9 mouse cellular contexts compared by ENCODE assay signal in genomic region chr2:128123921-128124683, GRCm38 (mm10). TPM values are rescaled to one million over a fixed set of nuclear protein-coding genes. Genes with fewer than 3 reads are reported as not detected.
DNase-seq lines count a peak whose midpoint lies in the region; ATAC-seq and TF ChIP-seq lines count a peak whose summit lies in the region.
"Had no signal": no experiment of that assay in that cellular context is flagged by ENCODE, and none has a peak within 500 bp of the region (broad histone marks: within the 10 kb centered on the region; RNA-seq: fewer than 3 reads in every experiment).

No protein-coding gene starts in this region.

- H3K4me3 ChIP-seq in ES-Bruce4 (ENCODE audit: low read depth, low read length): peak overlapping the region; percentile 76
- H3K4me3 ChIP-seq in forebrain, embryonic 14.5 days (ENCODE audit: low read depth, low read length): peak overlapping the region; percentile 67
- H3K4me3 ChIP-seq in midbrain, embryonic 11.5 days (ENCODE audit: low read depth, low read length): peak overlapping the region; percentile 59

- no peak overlapping the region for H3K27ac ChIP-seq in ES-Bruce4 (ENCODE audit: insufficient read depth, low read length)
- H3K27ac ChIP-seq in forebrain, embryonic 14.5 days (ENCODE audit: low read depth, low read length): no peak overlapping the region
- H3K27ac ChIP-seq in midbrain, embryonic 11.5 days (ENCODE audit: low read depth, low read length): no peak overlapping the region

- DNase-seq in cerebellum, postnatal 10 days: peak; percentile 48 to 53
- DNase-seq in cerebellum, adult 11 months: no peak
- peak; percentile 25 for DNase-seq in forebrain, embryonic 14.5 days (ENCODE audit: low spot score)
- peak; percentile 30 for DNase-seq in kidney, postnatal 10 days
- DNase-seq in midbrain, embryonic 11.5 days (ENCODE audit: low spot score, missing footprints): peak; percentile 97
- peak; percentile 15 for DNase-seq in yolk sac, embryonic 10.5 days (ENCODE audit: low spot score)
- DNase-seq in ovary, postnatal 10 days (ENCODE audit: low spot score): no peak

- WGBS in forebrain, embryonic 14.5 days: 2% methylated on average over 23 of the region's 23 CpGs
- 2% methylated on average over 23 of the region's 23 CpGs for WGBS in midbrain, embryonic 11.5 days

- H3K9ac ChIP-seq in ES-Bruce4 (ENCODE audit: low read depth, poor library complexity, severe bottlenecking): peak overlapping the region; percentile 38
- no peak overlapping the region for H3K9ac ChIP-seq in forebrain, embryonic 14.5 days (ENCODE audit: low read length)
- H3K9ac ChIP-seq in midbrain, embryonic 11.5 days (ENCODE audit: low read length): peak overlapping the region; percentile 14; the same call in 1 of the 2 replicates

- no peak for TF ChIP-seq POLR2A in ES-Bruce4 (IDR thresholded peaks at IDR 0.05; ENCODE audit: insufficient read depth, low read length)

- H3K4me1 ChIP-seq in ES-Bruce4 (ENCODE audit: control insufficient read depth, insufficient read depth, low read length): peaks cover 4% of the 10 kb centered on the region
- peaks cover 21% of the 10 kb centered on the region for H3K4me1 ChIP-seq in forebrain, embryonic 14.5 days (ENCODE audit: control insufficient read depth, insufficient read depth, low read length)
- H3K4me1 ChIP-seq in midbrain, embryonic 11.5 days (ENCODE audit: control insufficient read depth, insufficient read depth, low read length): peaks cover 28% of the 10 kb centered on the region

- no peak for TF ChIP-seq CTCF in ES-Bruce4 (IDR thresholded peaks at IDR 0.05; ENCODE audit: low read depth, low read length)

- no peaks in the 10 kb centered on the region for H3K9me3 ChIP-seq in ES-Bruce4 (replicated peaks; ENCODE audit: control insufficient read depth, insufficient read depth, low read length, poor library complexity, severe bottlenecking)
- H3K9me3 ChIP-seq in forebrain, embryonic 14.5 days (replicated peaks; ENCODE audit: control insufficient read depth, low read length): no peaks in the 10 kb centered on the region
- H3K9me3 ChIP-seq in midbrain, embryonic 11.5 days (ENCODE audit: control insufficient read depth, low read length): no peaks in the 10 kb centered on the region

- H3K4me2 ChIP-seq in forebrain, embryonic 14.5 days (ENCODE audit: low read length): peak overlapping the region; percentile 99
- peak overlapping the region; percentile 98 for H3K4me2 ChIP-seq in midbrain, embryonic 11.5 days

- ATAC-seq in forebrain, embryonic 14.5 days: no peak
- no peak for ATAC-seq in midbrain, embryonic 11.5 days (ENCODE audit: low FRiP score)

- H3K36me3 ChIP-seq in ES-Bruce4 (ENCODE audit: control insufficient read depth, insufficient read depth, low read length, poor library complexity, severe bottlenecking): peaks cover 4% of the 10 kb centered on the region; the same call in 1 of the 2 replicates
- no peaks in the 10 kb centered on the region for H3K36me3 ChIP-seq in forebrain, embryonic 14.5 days (ENCODE audit: control insufficient read depth, insufficient read depth, low read length)
- no peaks in the 10 kb centered on the region for H3K36me3 ChIP-seq in midbrain, embryonic 11.5 days (ENCODE audit: control insufficient read depth, insufficient read depth, low read length)

- TF ChIP-seq EP300 in ES-Bruce4 (IDR thresholded peaks at IDR 0.05; ENCODE audit: insufficient read depth, low read depth, low read length): no peak

- no peaks in the 10 kb centered on the region for H3K27me3 ChIP-seq in ES-Bruce4 (ENCODE audit: control insufficient read depth, insufficient read depth, low read length, poor library complexity, severe bottlenecking)
- H3K27me3 ChIP-seq in forebrain, embryonic 14.5 days (replicated peaks; ENCODE audit: control insufficient read depth, insufficient read depth, low read length): peaks cover 30% of the 10 kb centered on the region
- H3K27me3 ChIP-seq in midbrain, embryonic 11.5 days (ENCODE audit: control insufficient read depth, insufficient read depth, low read length): peaks cover 25% of the 10 kb centered on the region
- H3K27me3 ChIP-seq: CH12.LX had no signal

RNA-seq across cellular contexts. Expression of gene Bcl2l11, which starts 1.7 kb away (rescaled TPM):
- polyA plus RNA-seq in ES-Bruce4 (2011; ENCODE audit: insufficient read depth, insufficient read length, low read depth, missing spikeins): 75.5 and 76.1 TPM in 2 replicates
- 6.6 and 8.2 TPM in 2 replicates for polyA plus RNA-seq in forebrain, embryonic 14.5 days (2014; fragmentation: Nextera tagmentation; extraction: Ambion mirVana)
- polyA plus RNA-seq in midbrain, embryonic 11.5 days (2014; fragmentation: Nextera tagmentation; extraction: Ambion mirVana): 15.1 and 16.9 TPM in 2 replicates

Comparison
In these comparisons a context has a peak if more than half of its experiments do, and no peak if none do; other contexts are left out.
1. DNase-seq: peak in cerebellum, postnatal 10 days (2 of 2), forebrain, embryonic 14.5 days (single experiment), kidney, postnatal 10 days (single experiment), midbrain, embryonic 11.5 days (single experiment) and yolk sac, embryonic 10.5 days (single experiment); none in cerebellum, adult 11 months (single experiment) and ovary, postnatal 10 days (single experiment).
2. Peak in every context shown above with its lines, with median percentiles within 50 percentile points of each other: H3K4me3 ChIP-seq.